Mouse (Mus musculus) embryonic facial prominence, embryonic 12.5 days (tissue): ENCODE measurements around the gene Cp. TPM values are rescaled to one million over a fixed set of nuclear protein-coding genes. Genes with fewer than 3 reads are reported as not detected.

ENCODE experiments used
- ATAC-seq: fragments of 200-750 bp; cut with Nextera tagmentation; 2 replicates; pipeline ENCODE4 v1.8.0; 2017; ENCODE audit not compliant: insufficient number of reproducible peaks, insufficient read depth, low FRiP score, low TSS enrichment
- H3K27ac ChIP-seq: fragments of 300-500 bp; sonication (generic); 2 replicates; pipeline ENCODE4 v1.5.1; 2016; ENCODE audit warnings: mild to moderate bottlenecking
- H3K27me3 ChIP-seq: fragments of 300-500 bp; sonication (generic); 2 replicates; pipeline ENCODE4 v1.6.1; 2016; ENCODE audit warnings: mild to moderate bottlenecking, moderate library complexity
- H3K36me3 ChIP-seq: fragments of 300-500 bp; sonication (generic); 2 replicates; pipeline ENCODE4 v1.6.1; 2016; ENCODE audit warnings: mild to moderate bottlenecking
- H3K4me1 ChIP-seq: fragments of 300-500 bp; sonication (generic); 2 replicates; pipeline ENCODE4 v1.6.1; 2016
- H3K4me2 ChIP-seq: fragments of 300-500 bp; sonication (generic); replicated peaks from 2 replicates; pipeline ENCODE4 v1.6.1; 2016; ENCODE audit warnings: mild to moderate bottlenecking, moderate library complexity
- H3K4me3 ChIP-seq: fragments of 300-500 bp; sonication (generic); 2 replicates; pipeline ENCODE4 v1.5.1; 2016; ENCODE audit warnings: mild to moderate bottlenecking
- H3K9ac ChIP-seq: fragments of 300-500 bp; sonication (generic); 2 replicates; pipeline ENCODE4 v1.6.1; 2016; ENCODE audit warnings: mild to moderate bottlenecking, moderate library complexity
- H3K9me3 ChIP-seq: fragments of 300-500 bp; sonication (generic); 2 replicates; pipeline ENCODE4 v1.6.1; 2016; ENCODE audit warnings: mild to moderate bottlenecking, moderate library complexity
- WGBS: fragments of 180-500 bp; shearing (Covaris S2); methylation state at CpG from one replicate; pipeline ENCODE4 v1.1.7; 2016; 5-methylcytosine and 5-hydroxymethylcytosine counted together
- polyA plus RNA-seq: library from polyadenylated mRNA; unstranded; fragments of >200 nt; fragmentation: Nextera tagmentation; extraction: Ambion mirVana; gene quantifications from 2 replicates; pipeline ENCODE4 v1.2.1, GENCODE M21; 2016

Gene Cp
- polyA plus RNA-seq, 1 experiment from 2014 or later = 6.1 TPM

GRCm38 (mm10) chr3:19966072-19966471, 9.2 kb downstream of the Cp start:
- 87% methylated on average over 4 of the region's 4 CpGs for WGBS

GRCm38 (mm10) chr3:19978474-19978873, 21.6 kb downstream of the Cp start:
- Histone ChIP-seq H3K4me1 (no peaks in the 10 kb centered on the region; the same call in 1 of the 2 replicates), H3K27me3 (no peaks in the 10 kb centered on the region), H3K4me2 (no peak overlapping the region), H3K4me3 (no peak overlapping the region), H3K9ac (no peak overlapping the region), H3K9me3 (no peaks in the 10 kb centered on the region), H3K27ac (no peak overlapping the region), H3K36me3 (no peaks in the 10 kb centered on the region)
- 7% methylated on average over 4 of the region's 4 CpGs for WGBS
- ATAC-seq = no peak

More at GRCm38 (mm10) chr3:19966072-19966471, 9.2 kb downstream of the Cp start:
- Histone ChIP-seq H3K4me1 (no peaks in the 10 kb centered on the region), H3K9ac (no peak overlapping the region), H3K4me2 (no peak overlapping the region), H3K4me3 (no peak overlapping the region), H3K9me3 (no peaks in the 10 kb centered on the region), H3K27me3 (no peaks in the 10 kb centered on the region), H3K27ac (no peak overlapping the region), H3K36me3 (no peaks in the 10 kb centered on the region)
- no peak for ATAC-seq

GRCm38 (mm10) chr3:19981156-19981555, 24.3 kb downstream of the Cp start:
- H3K27me3 ChIP-seq = no peaks in the 10 kb centered on the region
- H3K27ac ChIP-seq = no peak overlapping the region
- H3K36me3 ChIP-seq = no peaks in the 10 kb centered on the region
- WGBS = 76% methylated on average over 2 of the region's 2 CpGs
- no peaks in the 10 kb centered on the region; the same call in 1 of the 2 replicates for H3K4me1 ChIP-seq
- H3K4me3 ChIP-seq = no peak overlapping the region
- H3K9me3 ChIP-seq = no peaks in the 10 kb centered on the region
- no peak for ATAC-seq
- H3K9ac ChIP-seq = no peak overlapping the region
- no peak overlapping the region for H3K4me2 ChIP-seq

GRCm38 (mm10) chr3:19982846-19983245, 26.0 kb downstream of the Cp start:
- Histone ChIP-seq H3K27me3 (no peaks in the 10 kb centered on the region), H3K27ac (no peak overlapping the region), H3K36me3 (no peaks in the 10 kb centered on the region), H3K9ac (no peak overlapping the region), H3K9me3 (no peaks in the 10 kb centered on the region), H3K4me1 (no peaks in the 10 kb centered on the region; the same call in 1 of the 2 replicates), H3K4me3 (no peak overlapping the region), H3K4me2 (no peak overlapping the region)
- no peak for ATAC-seq

DNA sequence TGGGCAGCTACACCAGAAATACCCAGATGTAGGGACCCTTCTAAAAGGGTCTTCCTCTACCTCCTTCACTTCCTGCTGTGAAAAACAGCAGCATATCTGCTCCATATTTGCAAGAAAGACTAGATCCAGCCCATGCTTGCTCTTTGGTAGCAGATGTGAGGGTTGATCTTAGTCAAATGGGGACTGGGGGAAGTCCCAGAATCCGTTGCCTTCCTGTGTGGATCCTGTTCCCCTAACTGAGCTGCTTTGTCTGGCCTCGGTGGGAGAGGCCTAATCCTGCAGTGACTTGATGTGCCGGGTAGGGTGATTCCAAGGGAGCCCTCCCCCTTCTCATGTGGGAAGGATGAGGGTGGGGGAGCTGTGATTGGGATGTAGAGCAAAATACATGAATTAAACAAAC, 29.3 kb downstream of the Cp start:
- no peak overlapping the region for H3K4me3 ChIP-seq
- no peaks in the 10 kb centered on the region for H3K4me1 ChIP-seq
- H3K36me3 ChIP-seq = no peaks in the 10 kb centered on the region
- H3K4me2 ChIP-seq = no peak overlapping the region
- no peaks in the 10 kb centered on the region for H3K27me3 ChIP-seq
- H3K9me3 ChIP-seq = no peaks in the 10 kb centered on the region
- H3K9ac ChIP-seq = no peak overlapping the region
- no peak for ATAC-seq
- 21% methylated on average over 3 of the region's 3 CpGs for WGBS
- H3K27ac ChIP-seq = no peak overlapping the region

DNA sequence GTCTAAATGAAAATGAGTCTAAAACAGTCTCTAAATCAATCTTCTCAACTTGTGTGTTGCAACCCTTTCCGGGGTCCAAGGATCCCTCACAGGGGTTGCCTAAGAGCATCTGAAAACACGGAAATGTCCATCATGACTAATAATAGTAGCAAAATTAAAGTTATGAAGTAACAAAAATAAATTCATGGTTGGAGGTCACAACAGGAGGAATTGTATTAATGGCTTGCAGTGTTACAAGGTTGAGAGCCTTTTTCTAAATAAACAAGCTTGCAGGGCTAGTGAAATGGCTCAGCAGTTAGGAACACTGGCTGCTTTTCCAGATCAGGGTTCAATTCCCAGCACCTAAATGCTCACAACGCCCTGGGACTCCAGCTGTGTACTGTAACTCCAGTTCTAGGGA, 33.2 kb downstream of the Cp start:
- no peaks in the 10 kb centered on the region for H3K4me1 ChIP-seq
- no peaks in the 10 kb centered on the region for H3K9me3 ChIP-seq
- no peaks in the 10 kb centered on the region for H3K27me3 ChIP-seq
- H3K27ac ChIP-seq = no peak overlapping the region
- H3K9ac ChIP-seq = no peak overlapping the region
- H3K4me3 ChIP-seq = no peak overlapping the region
- no peak for ATAC-seq
- H3K4me2 ChIP-seq = no peak overlapping the region
- H3K36me3 ChIP-seq = no peaks in the 10 kb centered on the region
- WGBS = 86% methylated on average over 3 of the region's 3 CpGs

DNA sequence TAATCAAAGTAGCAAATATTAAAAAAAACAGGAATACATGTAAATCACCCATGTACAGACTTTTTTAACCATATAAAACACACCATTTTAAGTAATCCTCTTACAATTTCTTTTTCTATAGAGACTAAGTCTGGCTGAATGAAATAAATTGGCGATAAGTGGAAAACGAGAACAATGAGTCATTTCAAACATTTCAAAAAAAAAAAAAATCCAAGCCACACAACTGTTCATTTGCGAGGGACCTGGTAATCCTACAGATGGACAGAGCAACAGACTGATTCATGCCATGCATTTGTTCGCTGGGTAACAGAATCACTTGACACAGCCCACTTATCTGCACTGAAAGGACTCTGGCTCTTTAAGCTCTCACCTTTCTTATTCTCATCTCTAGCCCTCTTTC, 35.5 kb downstream of the Cp start:
- Histone ChIP-seq H3K4me1 (no peaks in the 10 kb centered on the region), H3K9me3 (no peaks in the 10 kb centered on the region), H3K27ac (no peak overlapping the region), H3K27me3 (no peaks in the 10 kb centered on the region), H3K9ac (no peak overlapping the region), H3K4me2 (no peak overlapping the region), H3K4me3 (no peak overlapping the region), H3K36me3 (no peaks in the 10 kb centered on the region)
- no peak for ATAC-seq
- WGBS = 85% methylated on average over 4 of the region's 4 CpGs

DNA sequence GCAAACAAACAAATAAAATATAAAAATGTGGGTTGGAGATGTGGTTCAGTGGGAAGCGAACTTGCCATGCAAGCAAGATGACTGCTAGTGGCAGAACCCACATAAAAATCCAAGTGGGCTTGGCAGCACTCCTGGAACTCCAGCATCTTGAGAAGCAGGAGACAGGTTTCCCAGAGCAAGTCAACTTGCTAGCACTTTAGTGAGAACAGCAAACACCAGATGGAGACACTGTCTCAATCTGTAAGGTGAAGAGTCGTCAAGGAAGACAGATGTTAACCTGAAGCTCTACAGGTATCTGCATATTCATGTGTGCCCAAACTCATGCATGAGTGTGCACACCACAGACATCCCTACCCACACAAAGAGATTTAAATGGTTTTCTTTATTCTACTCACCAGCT, 42.7 kb downstream of the Cp start:
- no peak overlapping the region for H3K4me3 ChIP-seq
- H3K9ac ChIP-seq = no peak overlapping the region
- no peaks in the 10 kb centered on the region for H3K4me1 ChIP-seq
- H3K9me3 ChIP-seq = no peaks in the 10 kb centered on the region
- 0 out of 2 replicates have a peak, but pooled peaks cover 13% of the 10 kb centered on the region for H3K36me3 ChIP-seq
- H3K4me2 ChIP-seq = no peak overlapping the region
- H3K27me3 ChIP-seq = no peaks in the 10 kb centered on the region
- ATAC-seq = no peak
- 91% methylated on average over 2 of the region's 2 CpGs for WGBS
- no peak overlapping the region for H3K27ac ChIP-seq

DNA sequence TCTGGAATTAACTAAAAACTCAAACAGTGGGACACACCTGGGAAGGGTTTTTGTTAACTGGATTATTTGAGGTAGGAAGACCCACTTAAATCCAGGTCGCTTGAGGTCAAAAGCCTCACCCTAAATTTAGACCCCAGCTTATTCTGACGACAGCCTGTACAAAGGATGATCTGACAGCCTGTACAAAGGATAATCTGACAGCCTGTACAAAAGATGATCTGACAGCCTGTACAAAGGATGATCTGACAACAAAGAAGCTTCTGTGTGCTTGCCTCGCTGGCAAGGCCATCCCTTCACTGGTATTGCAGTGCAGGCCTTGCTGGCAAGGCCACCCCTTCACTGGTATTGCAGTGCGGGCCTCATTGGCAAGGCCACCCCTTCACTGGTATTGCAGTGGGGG, 44.0 kb downstream of the Cp start:
- Histone ChIP-seq H3K36me3 (0 out of 2 replicates have a peak, but pooled peaks cover 13% of the 10 kb centered on the region), H3K4me2 (no peak overlapping the region), H3K4me3 (no peak overlapping the region), H3K4me1 (no peaks in the 10 kb centered on the region), H3K27ac (no peak overlapping the region), H3K9me3 (no peaks in the 10 kb centered on the region), H3K27me3 (no peaks in the 10 kb centered on the region), H3K9ac (no peak overlapping the region)
- ATAC-seq = no peak
- WGBS = 62% methylated on average over 4 of the region's 4 CpGs

DNA sequence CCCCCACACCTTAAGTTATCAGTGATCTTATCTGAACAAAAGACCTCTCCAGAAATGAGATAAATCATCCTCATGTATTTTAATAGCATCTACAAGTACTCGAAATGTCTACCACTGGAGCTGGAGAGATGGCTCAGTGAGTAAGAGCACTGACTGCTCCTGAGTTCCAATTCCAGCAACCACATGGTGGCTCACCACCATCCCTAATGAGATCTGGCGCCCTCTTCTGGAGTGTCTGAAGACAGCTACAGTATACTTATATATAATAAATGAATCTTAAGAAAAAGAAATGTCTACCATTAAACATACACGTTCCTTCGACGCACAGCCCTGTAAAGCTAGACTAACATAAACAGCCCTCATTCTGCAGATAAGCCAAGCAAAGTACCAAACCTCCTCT, 45.9 kb downstream of the Cp start:
- Histone ChIP-seq H3K27ac (no peak overlapping the region), H3K4me3 (no peak overlapping the region), H3K4me2 (no peak overlapping the region), H3K36me3 (0 out of 2 replicates have a peak, but pooled peaks cover 13% of the 10 kb centered on the region), H3K4me1 (no peaks in the 10 kb centered on the region), H3K9me3 (no peaks in the 10 kb centered on the region), H3K27me3 (no peaks in the 10 kb centered on the region), H3K9ac (no peak overlapping the region)
- 82% methylated on average over 5 of the region's 5 CpGs for WGBS
- ATAC-seq = no peak

DNA sequence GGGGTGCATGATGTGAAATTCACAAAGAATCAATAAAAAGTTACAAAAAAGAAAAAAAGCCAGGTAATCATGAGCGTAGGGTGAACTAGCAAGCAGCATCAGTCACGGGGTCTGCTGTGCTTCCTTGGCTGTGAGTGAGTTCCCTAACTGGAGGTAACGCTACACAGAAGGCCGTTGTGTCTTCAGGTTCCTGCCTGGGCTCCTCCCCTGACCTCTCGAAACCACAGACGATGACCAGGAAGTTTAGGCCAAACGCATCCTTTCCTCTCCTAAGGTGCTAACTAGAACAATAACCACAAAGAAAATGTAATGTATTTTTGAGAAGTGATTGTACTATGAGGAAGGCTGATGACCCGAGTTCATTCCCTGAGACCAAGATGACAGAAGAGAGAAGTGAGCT, 47.6 kb downstream of the Cp start:
- Histone ChIP-seq H3K36me3 (0 out of 2 replicates have a peak, but pooled peaks cover 13% of the 10 kb centered on the region), H3K9ac (no peak overlapping the region), H3K9me3 (no peaks in the 10 kb centered on the region), H3K27me3 (no peaks in the 10 kb centered on the region), H3K27ac (no peak overlapping the region), H3K4me3 (no peak overlapping the region), H3K4me1 (no peaks in the 10 kb centered on the region), H3K4me2 (no peak overlapping the region)
- WGBS = 76% methylated on average over 8 of the region's 8 CpGs
- ATAC-seq = no peak

GRCm38 (mm10) chr3:20005611-20006010, 48.8 kb downstream of the Cp start:
- H3K27ac ChIP-seq = no peak overlapping the region
- H3K4me3 ChIP-seq = no peak overlapping the region
- no peak overlapping the region for H3K4me2 ChIP-seq
- no peaks in the 10 kb centered on the region for H3K4me1 ChIP-seq
- no peaks in the 10 kb centered on the region for H3K9me3 ChIP-seq
- 0 out of 2 replicates have a peak, but pooled peaks cover 10% of the 10 kb centered on the region for H3K36me3 ChIP-seq
- WGBS = 65% methylated on average over 1 of the region's 1 CpGs
- no peak for ATAC-seq
- H3K9ac ChIP-seq = no peak overlapping the region
- no peaks in the 10 kb centered on the region for H3K27me3 ChIP-seq

GRCm38 (mm10) chr3:20007275-20007674, 50.4 kb downstream of the Cp start:
- Histone ChIP-seq H3K9me3 (no peaks in the 10 kb centered on the region), H3K27me3 (no peaks in the 10 kb centered on the region), H3K4me3 (no peak overlapping the region), H3K9ac (no peak overlapping the region), H3K27ac (no peak overlapping the region), H3K4me1 (peaks cover 3% of the 10 kb centered on the region; the same call in 1 of the 2 replicates), H3K36me3 (0 out of 2 replicates have a peak, but pooled peaks cover 3% of the 10 kb centered on the region), H3K4me2 (no peak overlapping the region)
- no peak for ATAC-seq
- WGBS = 89% methylated on average over 4 of the region's 4 CpGs
